ENCODE assay signal across 21 mouse cellular contexts in genomic region chr12:66386612-66387011, GRCm38 (mm10).
DNase-seq lines count a peak whose midpoint lies in the region; ATAC-seq and TF ChIP-seq lines count a peak whose summit lies in the region.
"Had no signal": no experiment of that assay in that cellular context is flagged by ENCODE, and none has a peak within 500 bp of the region (broad histone marks: within the 10 kb centered on the region; RNA-seq: fewer than 3 reads in every experiment).

No protein-coding gene starts in this region.

- no peaks in the 10 kb centered on the region for H3K27me3 ChIP-seq in forebrain, embryonic 14.5 days (replicated peaks; ENCODE audit: control insufficient read depth, insufficient read depth, low read length)
- no peaks in the 10 kb centered on the region for H3K27me3 ChIP-seq in forebrain, postnatal 0 days (ENCODE audit: insufficient read depth, low read length)
- no peaks in the 10 kb centered on the region for H3K27me3 ChIP-seq in kidney, postnatal 0 days (ENCODE audit: insufficient read depth, low read length)
- no peaks in the 10 kb centered on the region for H3K27me3 ChIP-seq in hindbrain, embryonic 13.5 days
- H3K27me3 ChIP-seq: CH12.LX; embryonic facial prominence, embryonic 12.5 days; heart, embryonic 15.5 days had no signal

- no peaks in the 10 kb centered on the region for H3K9me3 ChIP-seq in forebrain, embryonic 14.5 days (replicated peaks; ENCODE audit: control insufficient read depth, low read length)
- no peaks in the 10 kb centered on the region for H3K9me3 ChIP-seq in forebrain, postnatal 0 days (ENCODE audit: low read length)
- H3K9me3 ChIP-seq in kidney, postnatal 0 days (replicated peaks; ENCODE audit: low read length), result no peaks in the 10 kb centered on the region
- H3K9me3 ChIP-seq in hindbrain, embryonic 13.5 days, result no peaks in the 10 kb centered on the region
- H3K9me3 ChIP-seq: embryonic facial prominence, embryonic 12.5 days; heart, embryonic 15.5 days had no signal

- no peak for TF ChIP-seq CTCF in forebrain, postnatal 0 days (IDR thresholded peaks at IDR 0.05; ENCODE audit: low read depth)
- TF ChIP-seq CTCF in kidney, postnatal 0 days (IDR thresholded peaks at IDR 0.05; ENCODE audit: low read depth), result no peak
- no peak for TF ChIP-seq CTCF in brain, embryonic 14.5 days (IDR thresholded peaks at IDR 0.05; ENCODE audit: borderline replicate concordance, extremely low read depth, insufficient read depth, insufficient read length)

- H3K9ac ChIP-seq in forebrain, embryonic 14.5 days (ENCODE audit: low read length), result no peak overlapping the region
- no peak overlapping the region for H3K9ac ChIP-seq in forebrain, postnatal 0 days
- H3K9ac ChIP-seq in kidney, postnatal 0 days (ENCODE audit: low read depth, low read length), result no peak overlapping the region
- no peak overlapping the region for H3K9ac ChIP-seq in hindbrain, embryonic 13.5 days
- H3K9ac ChIP-seq: embryonic facial prominence, embryonic 12.5 days; heart, embryonic 15.5 days; hindbrain, embryonic 14.5 days had no signal

- 0 out of 2 replicates have a peak, but pooled peaks have one; percentile 7 for ATAC-seq in forebrain, embryonic 14.5 days
- no peak for ATAC-seq in forebrain, postnatal 0 days
- ATAC-seq in kidney, postnatal 0 days (replicated peaks; ENCODE audit: low FRiP score, low read depth), result no peak; the same call in 1 of the 2 replicates
- no peak for ATAC-seq in hindbrain, embryonic 13.5 days (ENCODE audit: low FRiP score)
- ATAC-seq: forebrain, embryonic 16.5 days had no signal

- no peak overlapping the region for H3K27ac ChIP-seq in forebrain, embryonic 14.5 days (ENCODE audit: low read depth, low read length)
- no peak overlapping the region for H3K27ac ChIP-seq in forebrain, postnatal 0 days (ENCODE audit: low read depth, low read length)
- no peak overlapping the region for H3K27ac ChIP-seq in kidney, postnatal 0 days
- H3K27ac ChIP-seq in hindbrain, embryonic 13.5 days, result no peak overlapping the region
- H3K27ac ChIP-seq: embryonic facial prominence, embryonic 12.5 days; heart, adult 2 months; heart, embryonic 15.5 days; hindbrain, embryonic 14.5 days had no signal

- no peak for TF ChIP-seq POLR2A in brain, embryonic 14.5 days (IDR thresholded peaks at IDR 0.05; ENCODE audit: borderline replicate concordance, extremely low read depth, insufficient read depth, insufficient read length, poor library complexity, severe bottlenecking)

- H3K4me2 ChIP-seq in forebrain, embryonic 14.5 days (ENCODE audit: low read length), result no peak overlapping the region
- no peak overlapping the region for H3K4me2 ChIP-seq in forebrain, postnatal 0 days (ENCODE audit: low read depth)
- no peak overlapping the region for H3K4me2 ChIP-seq in kidney, postnatal 0 days (ENCODE audit: low read length)
- no peak overlapping the region for H3K4me2 ChIP-seq in hindbrain, embryonic 13.5 days
- H3K4me2 ChIP-seq: embryonic facial prominence, embryonic 12.5 days; heart, embryonic 11.5 days; heart, embryonic 15.5 days; hindbrain, embryonic 14.5 days had no signal

- no peak overlapping the region for H3K4me3 ChIP-seq in forebrain, embryonic 14.5 days (ENCODE audit: low read depth, low read length)
- H3K4me3 ChIP-seq in forebrain, postnatal 0 days (ENCODE audit: low read depth, low read length), result no peak overlapping the region
- no peak overlapping the region for H3K4me3 ChIP-seq in kidney, postnatal 0 days (replicated peaks; ENCODE audit: low read depth, low read length)
- no peak overlapping the region for H3K4me3 ChIP-seq in hindbrain, embryonic 13.5 days
- H3K4me3 ChIP-seq: embryonic facial prominence, embryonic 12.5 days; heart, adult 2 months; heart, embryonic 15.5 days had no signal

- no peak for DNase-seq in forebrain, embryonic 14.5 days (ENCODE audit: low spot score)
- DNase-seq in forebrain, postnatal 0 days, result no peak
- DNase-seq in kidney, postnatal 0 days (ENCODE audit: low spot score), result peak; percentile 57
- no peak for DNase-seq in kidney, postnatal 14 days
- DNase-seq in ES-CJ7 (ENCODE audit: low read depth, low spot score), result peak; percentile 4
- peak; percentile 39 for DNase-seq in brain, embryonic 14.5 days (ENCODE audit: low read depth)
- DNase-seq: adrenal gland, adult 8-10 months; adrenal gland, postnatal 36 days; cerebellum, adult 11 months; cerebellum, adult 8-10 months; cerebellum, postnatal 14 days; gastrocnemius, postnatal 14 days; heart, adult 2 months; heart, postnatal 14 days had no signal

- no peaks in the 10 kb centered on the region for H3K36me3 ChIP-seq in forebrain, embryonic 14.5 days (ENCODE audit: control insufficient read depth, insufficient read depth, low read length)
- no peaks in the 10 kb centered on the region for H3K36me3 ChIP-seq in forebrain, postnatal 0 days (ENCODE audit: insufficient read depth)
- H3K36me3 ChIP-seq in kidney, postnatal 0 days (ENCODE audit: insufficient read depth, low read length), result no peaks in the 10 kb centered on the region
- H3K36me3 ChIP-seq in hindbrain, embryonic 13.5 days, result no peaks in the 10 kb centered on the region
- H3K36me3 ChIP-seq: embryonic facial prominence, embryonic 12.5 days; heart, embryonic 15.5 days had no signal

- no peaks in the 10 kb centered on the region for H3K4me1 ChIP-seq in forebrain, embryonic 14.5 days (ENCODE audit: control insufficient read depth, insufficient read depth, low read length)
- no peaks in the 10 kb centered on the region for H3K4me1 ChIP-seq in forebrain, postnatal 0 days (ENCODE audit: insufficient read depth)
- H3K4me1 ChIP-seq in kidney, postnatal 0 days (replicated peaks; ENCODE audit: insufficient read depth, low read length), result no peaks in the 10 kb centered on the region
- 0 out of 2 replicates have a peak, but pooled peaks cover 2% of the 10 kb centered on the region for H3K4me1 ChIP-seq in hindbrain, embryonic 13.5 days (replicated peaks)
- H3K4me1 ChIP-seq: embryonic facial prominence, embryonic 12.5 days; heart, embryonic 15.5 days had no signal

Comparison
In these comparisons a context has a peak if more than half of its experiments do, and no peak if none do; other contexts are left out.
1. DNase-seq: peak in kidney, postnatal 0 days (single experiment), ES-CJ7 (single experiment) and brain, embryonic 14.5 days (single experiment); none in forebrain, embryonic 14.5 days (single experiment), forebrain, postnatal 0 days (single experiment) and kidney, postnatal 14 days (single experiment).